ENCODE assay signal across 26 mouse cellular contexts in the genomic region with DNA sequence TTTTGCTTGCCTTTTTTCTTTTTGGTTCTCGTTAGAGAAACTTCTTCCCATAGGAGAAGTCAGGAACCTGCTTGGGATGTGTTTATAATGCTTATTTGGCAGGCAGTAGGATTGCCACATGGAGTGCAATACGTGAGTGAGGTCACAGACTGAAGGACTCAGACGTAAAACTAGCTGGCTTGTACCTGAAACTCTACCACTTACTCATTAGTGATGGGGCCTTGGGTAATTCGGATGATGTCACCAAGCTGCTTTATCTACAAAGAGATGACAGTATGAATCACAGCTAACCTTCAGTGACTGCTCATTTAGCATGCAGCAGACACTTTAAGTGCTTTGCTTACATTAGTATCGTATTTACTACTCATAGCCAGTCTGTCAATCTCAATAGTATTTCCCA. TPM values are rescaled to one million over a fixed set of nuclear protein-coding genes. Genes with fewer than 3 reads are reported as not detected.
DNase-seq lines count a peak whose midpoint lies in the region; ATAC-seq and TF ChIP-seq lines count a peak whose summit lies in the region.
"Had no signal": no experiment of that assay in that cellular context is flagged by ENCODE, and none has a peak within 500 bp of the region (broad histone marks: within the 10 kb centered on the region; RNA-seq: fewer than 3 reads in every experiment).

No protein-coding gene starts in this region.

- TF ChIP-seq CTCF in hindbrain, postnatal 0 days (IDR thresholded peaks at IDR 0.05; ENCODE audit: low read depth) = no peak

- H3K27ac ChIP-seq in hindbrain, postnatal 0 days = no peak overlapping the region
- H3K27ac ChIP-seq: embryonic facial prominence, embryonic 15.5 days; forebrain, embryonic 10.5 days; gastrocnemius, adult 2 months; heart, embryonic 15.5 days; hindbrain, embryonic 13.5 days; intestine, embryonic 15.5 days had no signal

- no peaks in the 10 kb centered on the region for H3K4me1 ChIP-seq in hindbrain, postnatal 0 days (ENCODE audit: insufficient read depth, low read length)
- H3K4me1 ChIP-seq: embryonic facial prominence, embryonic 15.5 days; forebrain, embryonic 10.5 days; heart, embryonic 15.5 days; hindbrain, embryonic 13.5 days; intestine, embryonic 15.5 days had no signal

- peak; percentile 77 to 92 for DNase-seq in adrenal gland, adult (ENCODE audit: inconsistent age in 2 of 2, low spot score in 1 of 2)
- no peak for DNase-seq in adrenal gland, adult 18-20 months (ENCODE audit: low spot score in 2 of 2)
- DNase-seq in 3T3-L1 (ENCODE audit: low read depth, low spot score) = peak; percentile 46
- peak; percentile 19 for DNase-seq in adipocyte (ENCODE audit: low spot score)
- peak; percentile 4 for DNase-seq in adrenal gland, postnatal 25 days
- no peak for DNase-seq in left cerebral cortex, adult 9 months (ENCODE audit: low spot score in 2 of 2)
- no peak for DNase-seq in hindbrain, postnatal 0 days (ENCODE audit: low spot score)
- DNase-seq in thymus, postnatal 25 days = no peak
- DNase-seq: cerebellum, adult 18-20 months; cerebellum, postnatal 10 days; embryo, embryonic 11 days; gastrocnemius, adult 2 months; gastrocnemius, postnatal 25 days; heart, postnatal 14 days; kidney, adult 18-20 months had no signal

- H3K9ac ChIP-seq in hindbrain, postnatal 0 days (replicated peaks; ENCODE audit: low read length) = no peak overlapping the region
- H3K9ac ChIP-seq: embryonic facial prominence, embryonic 15.5 days; heart, embryonic 15.5 days; hindbrain, embryonic 13.5 days; intestine, embryonic 15.5 days had no signal

- H3K4me3 ChIP-seq in hindbrain, postnatal 0 days (ENCODE audit: low read length) = no peak overlapping the region
- H3K4me3 ChIP-seq: embryonic facial prominence, embryonic 15.5 days; erythroblast, embryonic 14.5 days; forebrain, embryonic 10.5 days; gastrocnemius, adult 2 months; heart, embryonic 15.5 days; hindbrain, embryonic 13.5 days; intestine, embryonic 15.5 days had no signal

- no peaks in the 10 kb centered on the region for H3K27me3 ChIP-seq in hindbrain, postnatal 0 days (ENCODE audit: insufficient read depth, low read length)
- H3K27me3 ChIP-seq: embryonic facial prominence, embryonic 15.5 days; heart, embryonic 15.5 days; hindbrain, embryonic 13.5 days; intestine, embryonic 15.5 days had no signal

- no peaks in the 10 kb centered on the region for H3K36me3 ChIP-seq in hindbrain, postnatal 0 days (ENCODE audit: insufficient read depth, low read length)

- peaks cover 3% of the 10 kb centered on the region; the same call in 1 of the 2 replicates for H3K9me3 ChIP-seq in hindbrain, postnatal 0 days (ENCODE audit: low read length)
- H3K9me3 ChIP-seq: embryonic facial prominence, embryonic 15.5 days; heart, embryonic 15.5 days; intestine, embryonic 15.5 days had no signal

- H3K4me2 ChIP-seq in hindbrain, postnatal 0 days (ENCODE audit: low read depth, low read length) = no peak overlapping the region
- H3K4me2 ChIP-seq: embryonic facial prominence, embryonic 15.5 days; heart, embryonic 15.5 days; hindbrain, embryonic 13.5 days; intestine, embryonic 15.5 days had no signal

- ATAC-seq in hindbrain, postnatal 0 days = no peak
- ATAC-seq: forebrain, embryonic 14.5 days; intestine, embryonic 15.5 days had no signal

- WGBS in hindbrain, postnatal 0 days = 79% methylated on average over 5 of the region's 5 CpGs

RNA-seq across cellular contexts. Expression of a gene that starts 11.9 kb away (rescaled TPM):
- 100 to 1,000 TPM; 154 to 191 TPM for total RNA-seq in adrenal gland, adult 18-20 months (2021)
- total RNA-seq in adrenal gland, postnatal 25 days (2021) = 127 and 139 TPM in 2 replicates
- 16.4 and 17.2 TPM in 2 replicates for total RNA-seq in hindbrain, postnatal 0 days (2014; rRNA removed)
- 22.0 and 25.1 TPM in 2 replicates for polyA plus RNA-seq in hindbrain, postnatal 0 days (2015; fragmentation: Nextera tagmentation; extraction: Ambion mirVana)
- polyA plus RNA-seq: erythroblast, embryonic 14.5 days had no signal

RNA-seq across cellular contexts. Expression of a gene that starts 16.2 kb away (rescaled TPM):
- total RNA-seq in adrenal gland, adult 18-20 months (2021) = 1,000 to 10,000 TPM; 2,529 to 6,211 TPM
- total RNA-seq in adrenal gland, postnatal 25 days (2021) = 1,274 and 2,079 TPM in 2 replicates
- total RNA-seq in hindbrain, postnatal 0 days (2014; rRNA removed) = not detected in 2 replicates
- 0.14 TPM in 1 of 2 replicates, not detected in the other for polyA plus RNA-seq in hindbrain, postnatal 0 days (2015; fragmentation: Nextera tagmentation; extraction: Ambion mirVana)
- total RNA-seq: ES-E14; gastrocnemius, adult 2 months; gastrocnemius, postnatal 25 days; granulocyte monocyte progenitor cell, adult 5-6 weeks; heart, postnatal 14 days; hematopoietic stem cell, adult 5-6 weeks had no signal
- polyA plus RNA-seq: embryonic facial prominence, embryonic 11.5 days; embryonic facial prominence, embryonic 15.5 days; erythroblast, embryonic 14.5 days; forebrain, embryonic 14.5 days; heart, embryonic 15.5 days; hindbrain, embryonic 13.5 days had no signal

RNA-seq across cellular contexts. Expression of a gene that starts 42.0 kb away (rescaled TPM):
- 100 to 1,000 TPM; 227 to 304 TPM for total RNA-seq in adrenal gland, adult 18-20 months (2021)
- total RNA-seq in adrenal gland, postnatal 25 days (2021) = 186 and 230 TPM in 2 replicates
- 1.6 and 2.0 TPM in 2 replicates for total RNA-seq in hindbrain, postnatal 0 days (2014; rRNA removed)
- 3.2 and 3.8 TPM in 2 replicates for polyA plus RNA-seq in hindbrain, postnatal 0 days (2015; fragmentation: Nextera tagmentation; extraction: Ambion mirVana)
- total RNA-seq: granulocyte monocyte progenitor cell, adult 5-6 weeks; hematopoietic stem cell, adult 5-6 weeks had no signal
- polyA plus RNA-seq: erythroblast, embryonic 14.5 days had no signal

Comparison
In these comparisons a context has a peak if more than half of its experiments do, and no peak if none do; other contexts are left out.
1. DNase-seq: peak in adrenal gland, adult (2 of 2), 3T3-L1 (single experiment), adipocyte (single experiment) and adrenal gland, postnatal 25 days (single experiment); none in adrenal gland, adult 18-20 months (0 of 2), left cerebral cortex, adult 9 months (0 of 2), hindbrain, postnatal 0 days (single experiment) and thymus, postnatal 25 days (single experiment).
2. RNA of a gene that starts 16.2 kb away (total RNA-seq): 2,529 to 6,211 TPM in adrenal gland, adult 18-20 months and 1,274 to 2,079 TPM in adrenal gland, postnatal 25 days; not detected in hindbrain, postnatal 0 days; every median in the first group is over 1,000 times any median in the second.
3. RNA of a gene that starts 42.0 kb away (total RNA-seq): 227 to 304 TPM in adrenal gland, adult 18-20 months and 186 to 230 TPM in adrenal gland, postnatal 25 days; 1.6 to 2.0 TPM in hindbrain, postnatal 0 days; every median in the first group is over 10 times any median in the second.